Mouse (Mus musculus) CD4-positive, CD25-positive, alpha-beta regulatory T cell, adult 2 months (primary cell): Measurements from ENCODE around the gene Pigb.

Experiments
- DNase-seq: peaks from one replicate; pipeline ENCODE4 v3.0.0-alpha.2; 2012; ENCODE audit warnings: low read depth, low spot score

Gene Pigb

DNA sequence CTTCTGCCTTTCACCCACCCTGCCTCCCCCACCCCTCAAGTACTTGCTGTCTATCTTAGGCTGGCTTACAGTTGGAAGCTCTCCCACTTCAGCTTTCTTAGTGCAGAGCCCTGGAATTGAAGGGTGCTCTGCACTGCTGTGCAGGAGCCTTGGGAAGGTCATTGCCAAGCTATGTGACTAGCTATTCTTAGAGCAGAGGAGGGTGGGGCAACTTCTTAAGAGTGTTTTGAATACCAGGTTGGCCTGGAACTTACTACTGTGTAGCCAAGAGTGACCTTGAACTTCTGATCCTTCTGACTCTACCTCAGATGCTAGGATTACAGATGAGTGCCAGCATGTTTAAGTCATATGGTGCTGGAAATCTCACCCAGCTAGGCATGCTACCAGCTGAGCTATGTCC is 44.0 kb downstream of the Pigb start:
- DNase-seq = no peak

DNA sequence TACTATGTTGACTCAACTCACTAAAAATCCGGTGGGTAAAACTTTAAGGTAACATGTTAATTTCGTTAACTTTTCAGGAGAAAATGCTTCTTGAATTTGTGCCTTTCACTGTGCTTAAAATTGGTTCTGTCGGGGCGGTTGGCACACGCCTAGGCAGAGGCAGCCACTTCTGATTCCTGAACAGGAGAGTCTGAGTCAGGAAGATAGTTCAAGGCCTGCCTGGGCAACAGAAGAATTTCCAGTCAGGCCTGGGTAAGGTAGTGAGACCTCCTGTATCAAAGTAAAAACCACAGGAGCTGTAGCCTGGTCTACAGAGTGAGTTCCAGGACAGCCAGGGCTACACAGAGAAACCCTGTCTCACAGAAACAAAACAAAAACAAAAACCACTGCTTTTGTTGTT is 47.6 kb downstream of the Pigb start:
- DNase-seq = no peak

DNA sequence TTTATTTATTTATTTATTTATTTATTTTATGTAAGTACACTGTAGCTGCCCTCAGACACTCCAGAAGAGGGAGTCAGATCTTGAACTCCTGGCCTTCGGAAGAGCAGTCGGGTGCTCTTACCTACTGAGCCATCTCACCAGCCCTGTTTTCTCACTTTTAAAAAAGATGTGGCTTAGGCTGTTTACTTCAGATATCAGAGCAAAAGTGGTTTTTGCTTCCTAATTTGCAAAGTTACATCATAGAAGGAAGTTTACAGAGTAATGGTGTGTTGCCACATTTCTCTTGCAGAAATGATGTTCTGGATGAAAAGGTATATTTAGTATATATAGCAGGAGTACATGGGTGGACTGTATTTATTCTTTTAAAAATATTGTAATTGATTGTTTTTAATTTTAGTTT is 48.8 kb downstream of the Pigb start:
- DNase-seq = no peak

- DNase-seq = no peak
Observed at GRCm38 (mm10) chr9:72988706-72989105, 51.5 kb downstream of the Pigb start.

DNA sequence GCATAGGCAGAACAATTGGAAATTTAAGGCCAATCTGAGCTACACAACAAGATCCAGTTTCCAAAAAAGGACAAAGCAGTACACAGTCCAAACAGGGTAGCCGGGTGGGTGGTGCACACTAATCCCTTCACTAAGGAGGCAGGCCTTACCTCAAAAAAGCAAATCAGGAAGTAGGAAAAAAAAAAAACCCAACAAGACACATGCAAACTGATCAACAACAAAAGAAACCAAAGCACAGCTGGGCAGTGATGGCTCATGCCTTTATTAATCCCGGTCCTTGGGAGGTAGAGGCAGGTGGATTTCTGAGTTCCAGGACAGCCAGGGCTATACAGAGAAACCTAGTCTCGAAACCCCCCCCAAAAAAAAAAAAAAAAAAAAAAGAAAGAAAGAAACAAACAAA is 52.5 kb downstream of the Pigb start:
- no peak for DNase-seq

DNA sequence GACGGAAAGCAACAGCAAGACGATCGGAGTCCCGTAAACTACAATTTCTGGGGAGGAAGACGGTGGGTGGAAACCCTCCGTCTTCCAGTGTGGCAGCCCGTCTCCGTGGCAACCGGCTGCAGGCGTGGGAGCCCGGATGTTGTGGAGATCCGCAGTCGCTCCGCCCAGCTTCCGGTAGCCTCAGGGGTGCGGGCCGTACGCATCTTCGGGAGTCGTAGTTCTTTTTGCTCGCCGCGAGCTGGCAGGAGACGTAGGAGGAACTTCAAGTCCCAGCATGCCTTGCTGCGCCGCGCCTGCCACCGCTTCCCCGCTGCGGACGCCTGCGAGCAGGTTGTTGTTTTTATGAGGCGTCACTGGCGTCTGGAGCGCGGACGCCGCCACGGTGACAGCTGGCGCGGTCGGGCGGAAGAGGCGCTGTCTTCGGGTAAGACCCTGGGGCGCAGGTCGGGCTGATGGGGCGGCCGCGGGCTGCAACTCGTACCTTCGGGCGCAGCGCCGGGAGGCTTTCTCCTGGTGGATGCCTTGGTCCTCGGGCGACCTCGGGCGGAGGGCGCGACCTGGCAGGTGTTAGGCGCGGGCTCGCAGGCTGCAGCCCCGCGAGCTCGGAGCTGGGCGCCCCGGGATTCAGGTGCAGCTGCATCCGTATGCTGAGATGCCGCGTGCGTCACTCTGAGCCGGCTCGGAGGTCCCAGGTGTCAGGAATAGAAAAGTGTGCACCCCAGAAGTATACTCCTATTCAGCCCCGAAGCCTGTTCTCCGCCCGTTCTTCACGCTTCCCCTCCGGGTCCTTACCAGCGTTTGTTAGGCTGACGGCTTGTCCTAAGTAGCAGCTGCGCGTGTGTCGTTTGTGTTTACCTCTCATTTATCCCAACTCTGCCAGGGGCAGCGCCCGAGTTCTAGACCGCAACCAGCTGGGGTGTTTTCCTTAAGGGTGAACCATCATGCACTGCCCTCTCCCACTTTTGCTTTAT is 54.6 kb downstream of the Pigb start, which contains the start of the genes Ccpg1os and Ccpg1:
TSS of gene Ccpg1os (minus strand) at position 133 of the 971 bp plus-strand sequence.
TSS of gene Ccpg1 (plus strand) at position 180 of the 971 bp plus-strand sequence.
- DNase-seq = peak; percentile 99

- DNase-seq = peak; percentile 53
Observed at GRCm38 (mm10) chr9:72983066-72983465, 57.1 kb downstream of the Pigb start.

- no peak for DNase-seq
Observed at GRCm38 (mm10) chr9:72975242-72975641, 64.9 kb downstream of the Pigb start.

- DNase-seq = no peak
Observed at GRCm38 (mm10) chr9:72974734-72975133, 65.4 kb downstream of the Pigb start.

DNA sequence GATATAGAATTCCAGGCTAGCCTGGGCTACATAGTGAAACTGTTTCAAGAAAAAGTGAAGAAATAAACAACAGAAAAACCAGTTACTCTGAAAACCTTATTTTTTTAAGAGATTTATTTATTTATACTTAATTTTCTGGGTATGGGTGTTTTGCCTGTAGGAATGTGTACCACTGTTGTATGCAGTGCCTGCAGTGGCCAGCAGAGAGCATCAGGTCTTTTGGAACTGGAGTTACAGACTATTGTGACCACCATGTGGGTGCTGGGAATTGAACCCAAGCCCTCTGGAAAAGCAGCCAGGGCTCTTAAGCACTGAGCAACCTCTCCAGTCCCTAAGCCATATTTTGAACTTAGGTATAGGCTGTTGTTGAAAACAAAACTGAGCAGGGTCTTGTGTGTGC is 67.2 kb downstream of the Pigb start:
- DNase-seq = no peak

DNA sequence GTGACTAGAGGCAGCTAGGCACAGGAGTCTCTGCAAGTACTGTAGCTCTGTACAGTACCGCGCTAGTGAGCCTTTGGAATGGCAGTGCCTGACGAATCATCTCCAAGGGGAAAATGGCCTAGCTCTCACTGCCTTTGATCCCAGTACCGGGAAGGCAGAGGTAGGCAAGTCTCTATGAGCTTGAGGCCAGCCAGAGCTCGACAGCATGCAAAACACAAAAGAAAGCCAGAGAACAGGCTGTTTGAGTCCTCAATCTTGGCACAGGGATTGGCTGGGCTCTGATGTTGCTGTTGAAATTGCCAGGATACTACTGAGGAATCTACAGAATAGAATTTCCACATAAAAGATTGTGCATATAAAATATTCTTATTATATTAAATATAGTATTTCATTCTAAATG is 67.7 kb downstream of the Pigb start:
- no peak for DNase-seq

- DNase-seq = peak; percentile 92
Observed at GRCm38 (mm10) chr9:72969874-72970273, 70.3 kb downstream of the Pigb start.

GRCm38 (mm10) chr9:72968349-72969061 is 71.7 kb downstream of the Pigb start:
- DNase-seq = peak; percentile 89

- peak; percentile 84 for DNase-seq
Observed at GRCm38 (mm10) chr9:72961959-72962358, 78.2 kb downstream of the Pigb start.

- peak; percentile 49 for DNase-seq
Observed at GRCm38 (mm10) chr9:72961346-72961745, 78.8 kb downstream of the Pigb start.

GRCm38 (mm10) chr9:72958521-72959450 is 81.4 kb downstream of the Pigb start, which contains the start of the genes Dyx1c1 and Gm44503:
TSS of gene Dyx1c1 (plus strand) at chr9:72958785.
TSS of gene Gm44503 (plus strand) at chr9:72958852.
- DNase-seq = peak; percentile 95
